Mouse (Mus musculus): ENCODE results near the gene Gm3106. TPM values are rescaled to one million over a fixed set of nuclear protein-coding genes. Genes with fewer than 3 reads are reported as not detected.
"Not testable (repeated sequence)": the region's sequence is repeated elsewhere in the genome, so short reads cannot be mapped to it uniquely, and the experiment has no call there.

The Gm3106 gene
- polyA plus RNA-seq (2012; fragmentation: generic; extraction: Trizol), result not detected
- long read RNA-seq, experiment 1, result 0 reads
- long read RNA-seq, experiment 2, result 0 reads

DNA sequence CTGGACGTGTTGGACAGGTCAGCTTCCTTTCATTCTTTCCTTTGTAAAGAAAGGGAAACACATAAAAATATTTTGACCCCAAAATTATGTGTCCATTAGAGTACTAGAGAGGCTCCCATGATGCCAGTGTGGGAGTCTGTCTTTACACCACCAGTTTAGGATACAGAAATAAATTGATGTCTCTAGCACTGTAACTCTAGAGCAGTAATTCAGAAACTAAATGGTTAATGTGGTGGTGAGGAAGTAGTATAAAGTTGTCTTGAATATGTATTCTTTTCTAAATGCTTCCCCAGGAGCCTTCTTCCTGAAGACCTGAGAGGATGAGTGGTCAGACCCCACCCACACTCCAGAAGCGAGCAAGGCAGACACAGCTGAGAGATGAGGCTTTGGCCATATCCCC is at the start of gene Gm3106:
TSS of gene Gm3106 (plus strand) at position 301 of the 400 bp plus-strand sequence.
- not testable (repeated sequence) for H3K36me3 ChIP-seq (ENCODE audit: control insufficient read depth, insufficient read depth); H3K27me3 ChIP-seq (ENCODE audit: control insufficient read depth, insufficient read depth, insufficient read length); H3K79me3 ChIP-seq (ENCODE audit: low read depth); H3K4me3 ChIP-seq (ENCODE audit: insufficient read depth, poor library complexity, severe bottlenecking); H3K79me2 ChIP-seq (ENCODE audit: control insufficient read depth, insufficient read depth); H3ac ChIP-seq (ENCODE audit: control insufficient read depth, insufficient read length, low read depth)

Other genes with a start within 250 kb of the Gm3106 start
- gene BC061212, start 147.5 kb upstream of the Gm3106 start, polyA plus RNA-seq (2012; fragmentation: generic; extraction: Trizol), result 0.06 TPM
- not detected for gene Gm6351, start 141.6 kb upstream of the Gm3106 start, polyA plus RNA-seq (2012; fragmentation: generic; extraction: Trizol)
- 0.14 TPM for gene A430089I19Rik, start 88.8 kb downstream of the Gm3106 start, polyA plus RNA-seq (2012; fragmentation: generic; extraction: Trizol)
- 0.14 TPM for gene Gm6502, start 96.4 kb downstream of the Gm3106 start, polyA plus RNA-seq (2012; fragmentation: generic; extraction: Trizol)
- gene AA792892, start 121.7 kb downstream of the Gm3106 start, polyA plus RNA-seq (2012; fragmentation: generic; extraction: Trizol), result not detected
- gene Gm7682, start 227.8 kb downstream of the Gm3106 start, polyA plus RNA-seq (2012; fragmentation: generic; extraction: Trizol), result 0.07 TPM

Measured in C2C12 (cell line).